Mouse (Mus musculus): ENCODE data around the gene Mogat1.
A peak's percentile ranks its signal among the peaks of the same experiment; 100 is the strongest.
"Not testable (repeated sequence)": the region's sequence is repeated elsewhere in the genome, so short reads cannot be mapped to it uniquely, and the experiment has no call there.

The Mogat1 gene

GRCm38 (mm10) chr1:78536310-78537164 is 25.7 kb downstream of the Mogat1 start:
- peak; percentile 67 to 77 for DNase-seq (ENCODE audit: low spot score in 2 of 2)

GRCm38 (mm10) chr1:78537494-78538010 is 26.8 kb downstream of the Mogat1 start:
- DNase-seq (ENCODE audit: low spot score in 2 of 2) = peak; percentile 12 to 40

GRCm38 (mm10) chr1:78538396-78538795 is 27.6 kb downstream of the Mogat1 start:
- no peak for DNase-seq (ENCODE audit: low spot score in 2 of 2)

GRCm38 (mm10) chr1:78539166-78539565 is 28.4 kb downstream of the Mogat1 start:
- DNase-seq (ENCODE audit: low spot score in 2 of 2) = no peak

GRCm38 (mm10) chr1:78543631-78544030 is 32.8 kb downstream of the Mogat1 start:
- not testable (repeated sequence) for DNase-seq (ENCODE audit: low spot score in 2 of 2)

- no peak for DNase-seq (ENCODE audit: low spot score in 2 of 2)
Observed at GRCm38 (mm10) chr1:78546258-78546657, 35.5 kb downstream of the Mogat1 start.

GRCm38 (mm10) chr1:78548961-78549360 is 38.2 kb downstream of the Mogat1 start:
- no peak for DNase-seq (ENCODE audit: low spot score in 2 of 2)

- no peak for DNase-seq (ENCODE audit: low spot score in 2 of 2)
Observed at GRCm38 (mm10) chr1:78554012-78554666, 43.3 kb downstream of the Mogat1 start.

- no peak for DNase-seq (ENCODE audit: low spot score in 2 of 2)
Observed at GRCm38 (mm10) chr1:78566963-78567362, 56.2 kb downstream of the Mogat1 start.

GRCm38 (mm10) chr1:78567421-78567820 is 56.6 kb downstream of the Mogat1 start:
- no peak for DNase-seq (ENCODE audit: low spot score in 2 of 2)

- peak in 1 of 2 experiments; percentile 8 for DNase-seq (ENCODE audit: low spot score in 2 of 2)
Observed at GRCm38 (mm10) chr1:78567834-78568507, 57.2 kb downstream of the Mogat1 start.

- DNase-seq (ENCODE audit: low spot score in 2 of 2) = no peak
Observed at GRCm38 (mm10) chr1:78569617-78570016, 58.8 kb downstream of the Mogat1 start.

- no peak for DNase-seq (ENCODE audit: low spot score in 2 of 2)
Observed at GRCm38 (mm10) chr1:78585080-78585479, 74.3 kb downstream of the Mogat1 start.

- DNase-seq (ENCODE audit: low spot score in 2 of 2) = no peak
Observed at GRCm38 (mm10) chr1:78586986-78587385, 76.2 kb downstream of the Mogat1 start.

All from urinary bladder, postnatal 36 days (tissue).